Mouse (Mus musculus) midbrain, embryonic 10.5 days (tissue): Measurements from ENCODE around the gene Cacna1i. TPM values are rescaled to one million over a fixed set of nuclear protein-coding genes. Genes with fewer than 3 reads are reported as not detected.

ENCODE experiments used
- DNase-seq: peaks from one replicate; pipeline ENCODE4 v3.0.0-alpha.2; 2017; ENCODE audit warnings: low spot score
- H3K27ac ChIP-seq: fragments of 300-500 bp; sonication (generic); replicated peaks from 2 replicates; pipeline ENCODE4 v1.5.1; 2016; ENCODE audit warnings: mild to moderate bottlenecking
- H3K27me3 ChIP-seq: fragments of 300-500 bp; sonication (generic); 2 replicates; pipeline ENCODE4 v1.6.1; 2016; ENCODE audit warnings: low read depth, mild to moderate bottlenecking; ENCODE audit not compliant: poor library complexity, severe bottlenecking
- H3K36me3 ChIP-seq: fragments of 300-500 bp; sonication (generic); 2 replicates; pipeline ENCODE4 v1.6.1; 2016; ENCODE audit warnings: mild to moderate bottlenecking, moderate library complexity
- H3K4me1 ChIP-seq: fragments of 300-500 bp; sonication (generic); 2 replicates; pipeline ENCODE4 v1.6.1; 2016
- H3K4me3 ChIP-seq: fragments of 300-500 bp; sonication (generic); 2 replicates; pipeline ENCODE4 v1.5.1; 2016; ENCODE audit warnings: mild to moderate bottlenecking, moderate library complexity
- H3K9me3 ChIP-seq: fragments of 300-500 bp; sonication (generic); replicated peaks from 2 replicates; pipeline ENCODE4 v1.6.1; 2016; ENCODE audit warnings: mild to moderate bottlenecking
- WGBS: fragments of 180-500 bp; shearing (Covaris S2); methylation state at CpG from one replicate; pipeline ENCODE4 v1.1.7; 2016; 5-methylcytosine and 5-hydroxymethylcytosine counted together
- polyA plus RNA-seq: library from polyadenylated mRNA; unstranded; fragments of >200 nt; fragmentation: Nextera tagmentation; extraction: Ambion mirVana; gene quantifications from 2 replicates; pipeline ENCODE4 v1.2.1, GENCODE M21; 2016

Cacna1i gene
- polyA plus RNA-seq, 1 experiment from 2014 or later, result 0.01 TPM

GRCm38 (mm10) chr15:80440195-80440594 is 153.2 kb downstream of the Cacna1i start:
- Histone ChIP-seq H3K36me3 (no peaks in the 10 kb centered on the region), H3K27ac (no peak overlapping the region), H3K9me3 (no peaks in the 10 kb centered on the region), H3K4me3 (no peak overlapping the region), H3K4me1 (peaks cover 15% of the 10 kb centered on the region), H3K27me3 (0 out of 2 replicates have a peak, but pooled peaks cover 5% of the 10 kb centered on the region)
- no peak for DNase-seq
- WGBS, result 86% methylated on average over 6 of the region's 6 CpGs

DNA sequence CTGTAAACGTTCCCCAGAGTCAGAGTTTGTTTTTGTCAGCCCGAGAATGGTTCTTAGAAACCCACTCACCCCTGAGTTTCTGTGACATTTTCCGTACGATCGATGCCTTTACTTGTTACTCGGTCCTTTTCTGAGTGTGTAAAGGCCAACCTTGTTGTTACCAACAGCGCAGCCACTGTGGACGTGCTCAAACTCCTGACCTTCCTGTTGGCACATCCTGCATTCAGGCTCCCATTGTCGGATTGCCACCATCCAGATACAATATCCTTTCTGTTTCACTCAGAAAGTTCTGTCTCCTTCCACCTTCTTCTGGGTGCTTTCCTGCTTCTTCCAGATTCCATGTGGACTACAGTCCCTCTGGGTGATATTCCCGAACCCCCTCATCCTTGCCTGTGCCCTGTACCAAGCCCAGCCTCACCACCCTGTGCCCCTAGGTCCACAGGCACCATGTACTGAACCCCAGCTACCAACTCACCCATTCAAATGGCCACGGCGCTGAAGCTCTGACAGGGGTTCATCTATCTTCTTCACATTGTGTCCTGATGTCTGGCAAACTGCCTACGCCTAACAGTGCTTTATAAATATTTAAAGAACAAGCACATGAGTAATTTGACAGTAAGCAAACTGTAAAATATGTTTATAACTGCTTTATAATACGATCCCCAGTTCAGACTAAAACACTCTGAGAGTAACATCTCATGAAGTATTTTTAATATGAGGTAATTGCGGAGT is 159.1 kb downstream of the Cacna1i start:
- no peak overlapping the region for H3K4me3 ChIP-seq
- no peaks in the 10 kb centered on the region for H3K27me3 ChIP-seq
- DNase-seq, result no peak
- no peaks in the 10 kb centered on the region for H3K9me3 ChIP-seq
- peaks cover under 1% of the 10 kb centered on the region; the same call in 1 of the 2 replicates for H3K4me1 ChIP-seq
- WGBS, result 86% methylated on average over 15 of the region's 15 CpGs
- H3K27ac ChIP-seq, result no peak overlapping the region
- no peaks in the 10 kb centered on the region for H3K36me3 ChIP-seq

Other genes with a start within 250 kb of the Cacna1i start
- 7.3 and 7.7 TPM in 2 replicates for gene Syngr1, start 195.9 kb upstream of the Cacna1i start, polyA plus RNA-seq
- gene Rpl3, start 195.4 kb upstream of the Cacna1i start, polyA plus RNA-seq, result 866 and 996 TPM in 2 replicates
- gene Tab1, start 154.1 kb upstream of the Cacna1i start, polyA plus RNA-seq, result 40.0 and 48.9 TPM in 2 replicates
- 5.9 and 7.8 TPM in 2 replicates for gene Mgat3, start 113.5 kb upstream of the Cacna1i start, polyA plus RNA-seq
- 39.7 and 45.1 TPM in 2 replicates for gene Mief1, start 53.2 kb upstream of the Cacna1i start, polyA plus RNA-seq
- 5.0 and 6.8 TPM in 2 replicates for gene AC140267.1, start 51.4 kb upstream of the Cacna1i start, polyA plus RNA-seq
- 114 and 118 TPM in 2 replicates for gene Atf4, start 32.1 kb upstream of the Cacna1i start, polyA plus RNA-seq
- gene Rps19bp1, start 22.9 kb upstream of the Cacna1i start, polyA plus RNA-seq, result 61.7 and 69.7 TPM in 2 replicates